Mouse (Mus musculus): ENCODE data around the gene Elp5. TPM values are rescaled to one million over a fixed set of nuclear protein-coding genes. Genes with fewer than 3 reads are reported as not detected.

Gene Elp5
- polyA plus RNA-seq, 1 experiment from 2014 or later = 166 TPM

DNA sequence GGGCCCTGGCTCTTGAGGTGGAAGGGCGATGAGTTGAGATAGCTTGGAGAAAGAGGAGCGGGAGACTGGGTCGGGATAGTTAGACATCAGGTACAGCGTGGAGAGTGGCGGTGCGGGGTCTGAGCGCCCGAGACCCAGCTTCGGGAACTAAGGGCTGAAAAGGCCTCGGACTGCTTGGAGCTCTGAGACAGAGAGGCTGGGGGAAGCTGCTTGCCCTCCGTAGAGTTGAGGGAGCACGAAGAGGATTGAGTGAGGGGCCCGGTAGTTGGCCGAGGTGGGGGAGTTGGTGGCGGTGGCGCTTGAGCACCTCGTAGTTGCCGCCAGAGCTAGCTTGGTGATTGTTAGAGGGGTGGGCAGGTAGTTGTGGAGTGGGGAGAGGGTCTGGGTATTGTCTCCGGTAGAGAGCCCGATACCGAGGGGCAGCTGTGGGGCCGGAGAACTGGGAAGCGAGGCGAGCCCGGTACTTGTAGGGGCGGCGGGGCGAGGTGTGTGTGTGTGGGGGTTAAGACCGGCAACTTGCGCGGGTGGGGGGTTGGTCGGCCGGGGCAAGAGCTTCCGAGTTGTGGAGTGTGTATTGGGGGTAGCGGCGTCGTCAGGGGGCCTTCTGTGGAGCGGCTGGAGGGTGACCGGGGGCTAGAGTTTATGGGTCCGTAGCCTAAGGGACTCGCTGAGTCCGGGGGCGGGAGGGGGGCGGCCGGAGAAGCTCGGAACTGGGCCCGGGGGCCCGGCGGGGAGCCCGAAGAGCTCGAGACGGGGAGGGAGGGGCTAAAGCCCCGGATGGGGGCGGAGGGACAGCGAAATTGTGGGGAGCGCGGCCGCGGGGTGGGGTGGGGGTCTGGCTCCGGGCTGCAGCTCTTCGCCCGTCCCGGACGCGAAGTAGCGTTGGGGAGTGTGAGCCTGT, 14.1 kb upstream of the Elp5 start:
- ATAC-seq = no peak
- H3K4me2 ChIP-seq (ENCODE audit: low read length) = peak overlapping the region; percentile 63
- H3K27me3 ChIP-seq (replicated peaks; ENCODE audit: control insufficient read depth, insufficient read depth, low read length) = no peaks in the 10 kb centered on the region
- WGBS = under 1% methylated on average over 63 of the region's 66 CpGs
- peak overlapping the region; percentile 71 for H3K4me3 ChIP-seq (replicated peaks; ENCODE audit: low read length)
- H3K9ac ChIP-seq (replicated peaks; ENCODE audit: low read depth, low read length) = peak overlapping the region; percentile 74
- no peaks in the 10 kb centered on the region for H3K9me3 ChIP-seq (ENCODE audit: control insufficient read depth, low read length)
- H3K4me1 ChIP-seq (replicated peaks; ENCODE audit: control insufficient read depth, insufficient read depth, low read length) = peaks cover 31% of the 10 kb centered on the region
- H3K27ac ChIP-seq (ENCODE audit: low read length) = peak overlapping the region; percentile 80
- peaks cover 19% of the 10 kb centered on the region for H3K36me3 ChIP-seq (ENCODE audit: control insufficient read depth, insufficient read depth)

DNA sequence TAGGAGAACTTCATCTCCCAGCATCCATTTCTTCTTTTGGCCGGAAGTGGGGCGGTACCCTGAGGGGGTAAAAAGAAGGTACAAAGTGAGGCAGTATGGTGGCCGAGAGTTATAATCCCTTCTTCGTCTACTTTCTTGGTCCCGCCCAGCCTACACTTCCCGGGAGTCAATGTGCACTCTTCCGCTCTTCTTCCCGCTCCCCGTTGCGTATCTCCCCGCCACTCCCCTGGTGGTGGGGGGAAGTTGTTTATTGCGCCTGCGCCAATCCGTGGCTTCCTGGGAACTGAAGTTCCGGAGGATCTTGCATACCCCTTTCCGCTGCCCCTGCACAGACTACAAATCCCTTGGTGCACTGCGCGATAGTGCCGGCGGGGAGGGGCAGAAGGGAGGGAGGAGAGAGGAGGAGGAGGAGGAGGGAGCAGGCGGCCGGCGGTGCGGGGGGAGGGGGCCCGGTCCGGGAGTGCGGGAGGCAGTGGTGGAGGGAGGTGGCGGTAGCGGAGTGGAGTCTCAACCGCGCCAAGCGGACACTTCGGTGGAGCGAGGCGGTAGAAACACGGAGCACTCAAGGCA, 13.2 kb upstream of the Elp5 start, which contains the start of gene Phf23:
Phf23 (plus strand) TSS at position 387 of the 570 bp plus-strand sequence.
- peak; percentile 89 for ATAC-seq
- H3K27ac ChIP-seq (ENCODE audit: low read length) = peak within 1 kb of the TSS; percentile 80
- H3K9me3 ChIP-seq (ENCODE audit: control insufficient read depth, low read length) = no peaks in the 10 kb centered on the region
- H3K27me3 ChIP-seq (replicated peaks; ENCODE audit: control insufficient read depth, insufficient read depth, low read length) = no peaks in the 10 kb centered on the region
- H3K36me3 ChIP-seq (ENCODE audit: control insufficient read depth, insufficient read depth) = peaks cover 19% of the 10 kb centered on the region
- 0% methylated on average over 34 of the region's 36 CpGs for WGBS
- peak within 1 kb of the TSS; percentile 63 for H3K4me2 ChIP-seq (ENCODE audit: low read length)
- H3K4me1 ChIP-seq (replicated peaks; ENCODE audit: control insufficient read depth, insufficient read depth, low read length) = peaks cover 30% of the 10 kb centered on the region
- peak within 1 kb of the TSS; percentile 74 for H3K9ac ChIP-seq (replicated peaks; ENCODE audit: low read depth, low read length)
- peak within 1 kb of the TSS; percentile 71 for H3K4me3 ChIP-seq (replicated peaks; ENCODE audit: low read length)

DNA sequence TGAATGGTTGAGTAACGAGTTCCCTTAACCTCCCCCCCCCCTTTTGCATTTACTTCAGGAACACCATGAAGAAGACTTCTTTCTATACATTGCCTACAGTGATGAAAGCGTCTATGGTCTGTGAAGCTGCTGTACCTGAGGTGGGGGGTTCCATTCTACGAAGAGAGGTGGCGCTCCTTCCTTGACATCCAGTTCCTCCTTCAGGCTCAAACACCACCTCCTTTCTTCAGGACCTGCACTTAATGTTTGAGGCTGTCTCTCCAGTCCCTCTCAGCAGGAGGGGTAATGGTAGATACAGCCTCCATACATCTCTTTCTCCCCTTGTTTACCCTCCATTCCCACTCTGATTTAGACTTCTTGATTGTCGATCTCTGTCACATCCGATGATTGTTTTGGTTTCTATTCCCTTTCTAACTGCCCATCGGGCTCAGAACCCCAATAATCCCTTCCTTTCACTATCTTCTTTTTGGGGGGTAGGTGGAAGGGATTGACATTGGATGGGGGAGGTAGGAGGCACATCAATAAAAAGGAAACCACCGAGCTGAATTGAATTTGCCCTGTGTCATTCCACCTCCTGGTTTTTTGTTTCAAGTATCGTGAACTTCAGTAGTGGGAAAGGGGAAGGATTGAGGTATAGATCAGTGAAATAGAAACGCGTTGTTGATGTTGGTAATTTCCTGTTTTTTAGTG, 12.2 kb upstream of the Elp5 start:
- no peak overlapping the region for H3K4me3 ChIP-seq (replicated peaks; ENCODE audit: low read length)
- peaks cover 28% of the 10 kb centered on the region for H3K4me1 ChIP-seq (replicated peaks; ENCODE audit: control insufficient read depth, insufficient read depth, low read length)
- H3K9me3 ChIP-seq (ENCODE audit: control insufficient read depth, low read length) = no peaks in the 10 kb centered on the region
- ATAC-seq = no peak
- H3K9ac ChIP-seq (replicated peaks; ENCODE audit: low read depth, low read length) = no peak overlapping the region
- no peaks in the 10 kb centered on the region for H3K27me3 ChIP-seq (replicated peaks; ENCODE audit: control insufficient read depth, insufficient read depth, low read length)
- peaks cover 22% of the 10 kb centered on the region for H3K36me3 ChIP-seq (ENCODE audit: control insufficient read depth, insufficient read depth)
- H3K4me2 ChIP-seq (ENCODE audit: low read length) = no peak overlapping the region
- WGBS = 86% methylated on average over 11 of the region's 11 CpGs
- no peak overlapping the region for H3K27ac ChIP-seq (ENCODE audit: low read length)

DNA sequence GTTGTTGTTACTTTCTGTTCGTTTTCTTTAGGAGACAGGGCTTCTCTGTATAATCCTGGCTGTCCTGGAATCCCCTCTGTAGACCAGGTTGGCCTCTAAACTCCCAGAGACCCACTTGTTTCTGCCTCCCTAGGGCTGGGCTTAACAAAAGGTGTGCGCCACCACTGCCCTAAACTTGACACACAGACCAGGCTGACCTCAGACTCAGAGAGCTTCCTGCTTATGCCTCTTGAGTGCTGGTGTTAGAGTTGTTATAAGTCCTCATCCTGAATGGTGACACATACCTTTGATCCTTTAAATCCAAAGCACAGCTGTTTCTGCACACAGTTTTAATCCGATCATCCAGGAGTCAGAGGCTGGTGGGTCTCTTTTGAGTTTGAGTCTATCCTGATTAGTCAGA, 10.6 kb upstream of the Elp5 start:
- Histone ChIP-seq H3K4me2 (ENCODE audit: low read length) (peak overlapping the region; percentile 22; the same call in 1 of the 2 replicates), H3K4me3 (replicated peaks; ENCODE audit: low read length) (no peak overlapping the region), H3K27me3 (replicated peaks; ENCODE audit: control insufficient read depth, insufficient read depth, low read length) (no peaks in the 10 kb centered on the region), H3K4me1 (replicated peaks; ENCODE audit: control insufficient read depth, insufficient read depth, low read length) (peaks cover 26% of the 10 kb centered on the region), H3K9ac (replicated peaks; ENCODE audit: low read depth, low read length) (no peak overlapping the region; the same call in 1 of the 2 replicates), H3K36me3 (ENCODE audit: control insufficient read depth, insufficient read depth) (peaks cover 18% of the 10 kb centered on the region), H3K27ac (ENCODE audit: low read length) (no peak overlapping the region), H3K9me3 (ENCODE audit: control insufficient read depth, low read length) (no peaks in the 10 kb centered on the region)
- no peak for ATAC-seq
- 88% methylated on average over 3 of the region's 3 CpGs for WGBS

DNA sequence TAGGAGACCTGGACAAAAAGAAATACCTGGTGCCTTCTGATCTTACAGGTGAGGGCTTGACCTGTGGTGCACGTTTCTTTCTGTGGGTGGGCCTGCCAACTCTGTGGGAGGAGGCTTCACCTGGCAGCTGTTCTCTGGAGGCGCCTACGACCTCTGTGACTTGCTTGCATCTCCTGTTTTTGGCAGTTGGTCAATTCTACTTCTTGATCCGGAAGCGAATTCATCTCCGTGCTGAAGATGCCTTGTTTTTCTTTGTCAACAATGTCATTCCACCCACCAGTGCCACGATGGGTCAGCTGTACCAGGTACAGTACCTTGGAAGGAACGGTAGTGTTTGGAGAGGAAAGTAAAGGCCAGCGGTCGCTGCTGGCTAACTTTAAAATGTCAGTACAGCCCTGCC, 10.1 kb upstream of the Elp5 start:
- peak overlapping the region; percentile 62 for H3K4me3 ChIP-seq (replicated peaks; ENCODE audit: low read length)
- WGBS = 82% methylated on average over 10 of the region's 10 CpGs
- no peaks in the 10 kb centered on the region for H3K27me3 ChIP-seq (replicated peaks; ENCODE audit: control insufficient read depth, insufficient read depth, low read length)
- peak overlapping the region; percentile 73 for H3K9ac ChIP-seq (replicated peaks; ENCODE audit: low read depth, low read length)
- peak overlapping the region; percentile 88 for H3K4me2 ChIP-seq (ENCODE audit: low read length)
- H3K36me3 ChIP-seq (ENCODE audit: control insufficient read depth, insufficient read depth) = peaks cover 22% of the 10 kb centered on the region
- H3K27ac ChIP-seq (ENCODE audit: low read length) = no peak overlapping the region
- no peaks in the 10 kb centered on the region for H3K9me3 ChIP-seq (ENCODE audit: control insufficient read depth, low read length)
- H3K4me1 ChIP-seq (replicated peaks; ENCODE audit: control insufficient read depth, insufficient read depth, low read length) = peaks cover 20% of the 10 kb centered on the region
- no peak for ATAC-seq

DNA sequence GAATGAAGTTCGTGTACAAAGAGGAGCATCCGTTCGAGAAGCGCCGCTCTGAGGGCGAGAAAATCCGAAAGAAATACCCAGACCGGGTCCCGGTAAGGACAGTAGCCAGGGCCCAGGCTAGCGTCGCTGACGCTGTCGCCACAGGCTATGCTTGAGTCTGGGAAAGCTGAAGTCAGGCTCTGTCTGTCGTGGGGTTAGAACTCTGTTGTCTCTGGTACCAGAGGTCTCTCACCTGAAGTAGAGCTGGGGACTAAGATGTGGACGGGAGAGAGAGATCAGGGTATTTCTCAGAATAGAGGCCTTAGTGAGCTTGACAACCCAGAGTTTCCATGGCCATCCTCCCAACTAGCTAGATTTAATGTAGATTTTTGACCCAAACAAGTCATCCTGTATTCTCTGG, 9.4 kb upstream of the Elp5 start:
- ATAC-seq = peak; percentile 6; the same call in 1 of the 2 replicates
- peaks cover 23% of the 10 kb centered on the region for H3K36me3 ChIP-seq (ENCODE audit: control insufficient read depth, insufficient read depth)

DNA sequence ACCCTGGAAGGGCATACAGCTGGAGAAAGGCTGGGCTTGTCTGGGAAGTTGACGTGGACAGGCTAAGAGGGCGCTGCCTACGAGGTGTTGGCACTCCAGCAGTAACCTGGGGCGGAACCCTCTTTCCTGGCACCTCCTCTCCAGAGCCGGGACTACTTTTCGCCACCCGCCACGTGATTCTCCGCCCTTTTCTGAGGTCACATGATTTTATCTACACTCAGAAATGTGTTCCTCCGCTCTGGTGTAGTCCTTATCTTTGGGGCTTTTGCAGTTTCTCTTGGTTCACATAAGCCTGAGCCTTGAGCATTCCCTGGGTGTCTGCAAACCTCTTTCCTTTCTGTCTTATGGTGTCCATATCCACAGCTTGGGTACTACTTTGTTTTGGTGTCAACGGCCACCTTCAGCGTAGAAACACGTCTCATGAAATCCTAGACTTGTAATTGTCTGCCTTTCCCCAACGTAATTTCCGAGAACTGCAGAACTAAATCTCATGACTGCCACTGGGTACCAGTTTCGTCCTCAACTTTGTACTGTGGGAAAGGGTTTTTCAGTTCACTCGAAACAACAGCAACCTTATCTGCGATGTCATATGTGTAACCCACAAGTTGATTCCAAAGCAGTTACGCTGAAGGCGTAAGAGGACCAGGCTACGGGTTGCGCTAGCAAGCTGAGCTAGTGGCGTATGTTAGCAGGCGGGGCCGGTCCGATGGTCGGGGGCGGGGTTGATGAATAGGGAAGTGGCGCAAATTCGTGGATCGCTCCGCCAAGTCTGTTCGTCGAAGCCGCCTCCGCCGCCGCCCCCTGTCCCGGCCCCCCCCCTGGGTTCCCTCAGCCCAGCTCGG, 8.8 kb upstream of the Elp5 start, which contains the start of gene Gabarap:
Gabarap (plus strand) TSS at position 294 of the 842 bp plus-strand sequence.
- Histone ChIP-seq H3K9ac (replicated peaks; ENCODE audit: low read depth, low read length) (peak within 1 kb of the TSS; percentile 73), H3K4me1 (replicated peaks; ENCODE audit: control insufficient read depth, insufficient read depth, low read length) (peaks cover 18% of the 10 kb centered on the region), H3K9me3 (ENCODE audit: control insufficient read depth, low read length) (no peaks in the 10 kb centered on the region), H3K27ac (ENCODE audit: low read length) (peak within 1 kb of the TSS; percentile 95), H3K36me3 (ENCODE audit: control insufficient read depth, insufficient read depth) (peaks cover 23% of the 10 kb centered on the region), H3K4me2 (ENCODE audit: low read length) (peak within 1 kb of the TSS; percentile 88), H3K27me3 (replicated peaks; ENCODE audit: control insufficient read depth, insufficient read depth, low read length) (no peaks in the 10 kb centered on the region), H3K4me3 (replicated peaks; ENCODE audit: low read length) (peak within 1 kb of the TSS; percentile 62)
- peak; percentile 70 for ATAC-seq
- WGBS = under 1% methylated on average over 38 of the region's 40 CpGs

More for the DNA sequence above, 9.4 kb upstream of the Elp5 start:
- Histone ChIP-seq H3K27me3 (replicated peaks; ENCODE audit: control insufficient read depth, insufficient read depth, low read length) (no peaks in the 10 kb centered on the region), H3K4me1 (replicated peaks; ENCODE audit: control insufficient read depth, insufficient read depth, low read length) (peaks cover 18% of the 10 kb centered on the region), H3K4me2 (ENCODE audit: low read length) (peak overlapping the region; percentile 88), H3K9ac (replicated peaks; ENCODE audit: low read depth, low read length) (peak overlapping the region; percentile 73), H3K9me3 (ENCODE audit: control insufficient read depth, low read length) (no peaks in the 10 kb centered on the region), H3K4me3 (replicated peaks; ENCODE audit: low read length) (peak overlapping the region; percentile 62), H3K27ac (ENCODE audit: low read length) (peak overlapping the region; percentile 95)
- WGBS = under 1% methylated on average over 15 of the region's 15 CpGs

DNA sequence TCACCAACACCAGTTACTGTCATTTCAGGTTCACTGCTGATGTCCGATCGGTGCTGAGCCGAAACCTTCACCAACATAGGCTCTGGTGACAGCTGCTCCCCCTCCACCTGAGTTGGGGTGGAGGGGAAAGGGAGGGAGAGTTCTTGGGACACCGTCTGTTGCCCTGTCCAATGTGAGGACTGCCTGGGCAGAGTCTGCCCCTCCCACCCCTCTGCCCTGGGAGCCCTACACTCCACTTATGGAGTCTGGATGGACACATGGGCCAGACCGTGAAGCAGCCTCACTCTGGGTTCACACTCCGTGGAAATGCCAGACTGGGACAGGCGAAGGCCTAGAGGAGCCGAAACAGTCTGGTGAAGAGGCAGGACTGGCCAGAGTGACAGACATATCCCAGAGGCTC, 7.6 kb upstream of the Elp5 start:
- WGBS = 86% methylated on average over 8 of the region's 8 CpGs
- peaks cover 31% of the 10 kb centered on the region for H3K36me3 ChIP-seq (ENCODE audit: control insufficient read depth, insufficient read depth)
- no peak overlapping the region for H3K4me2 ChIP-seq (ENCODE audit: low read length)

More for the DNA sequence above, 7.6 kb upstream of the Elp5 start:
- no peak overlapping the region for H3K27ac ChIP-seq (ENCODE audit: low read length)
- no peak overlapping the region for H3K4me3 ChIP-seq (replicated peaks; ENCODE audit: low read length)
- no peak overlapping the region for H3K9ac ChIP-seq (replicated peaks; ENCODE audit: low read depth, low read length)
- no peaks in the 10 kb centered on the region for H3K9me3 ChIP-seq (ENCODE audit: control insufficient read depth, low read length)
- peaks cover 18% of the 10 kb centered on the region for H3K4me1 ChIP-seq (replicated peaks; ENCODE audit: control insufficient read depth, insufficient read depth, low read length)
- no peaks in the 10 kb centered on the region for H3K27me3 ChIP-seq (replicated peaks; ENCODE audit: control insufficient read depth, insufficient read depth, low read length)
- ATAC-seq = no peak

All from forebrain, embryonic 16.5 days (tissue).